Mouse (Mus musculus): ENCODE measurements at regions not wholly inside any gene's neighbourhood (a gene's known extent, or its start where the extent isn't known, plus 50 kb on each side); places are given as distances from the start of the nearest gene placed in this dataset.

- H3K27me3 ChIP-seq (ENCODE audit: control insufficient read depth in 1 of 2, insufficient read depth in 2 of 2, low read length in 2 of 2) = no peaks in the 10 kb centered on the region; a peak in 1 of 4 replicates
- no peak overlapping the region for H3K9ac ChIP-seq (ENCODE audit: control insufficient read depth, low read depth, low read length, poor library complexity, severe bottlenecking)
- no peaks in the 10 kb centered on the region for H3K4me1 ChIP-seq (ENCODE audit: control insufficient read depth in 1 of 2, insufficient read depth in 2 of 2, low read length in 2 of 2)
- H3K27ac ChIP-seq (ENCODE audit: control insufficient read depth, low read depth, low read length) = no peak overlapping the region
- TF ChIP-seq NELFE (IDR thresholded peaks at IDR 0.05; ENCODE audit: low read depth, low read length) (no peak), ZC3H11A (IDR thresholded peaks at IDR 0.05; ENCODE audit: low read depth, low read length) (no peak), RAD21 (IDR thresholded peaks at IDR 0.05; ENCODE audit: low read depth, low read length) (no peak), EP300 (IDR thresholded peaks at IDR 0.05; ENCODE audit: low read depth in 1 of 2, low read length in 2 of 2) (no peak), ZMIZ1 (IDR thresholded peaks at IDR 0.05; ENCODE audit: low read depth, low read length) (no peak), JUND (IDR thresholded peaks at IDR 0.05; ENCODE audit: low read depth, low read length) (no peak), ELF1 (IDR thresholded peaks at IDR 0.05; ENCODE audit: low read depth, low read length) (no peak), ZKSCAN1 (IDR thresholded peaks at IDR 0.05; ENCODE audit: low read depth, low read length) (no peak), TCF12 (IDR thresholded peaks at IDR 0.05; ENCODE audit: low read depth, low read length) (no peak), SIN3A (IDR thresholded peaks at IDR 0.05; ENCODE audit: low read length) (no peak), MAX (IDR thresholded peaks at IDR 0.05; ENCODE audit: low read length) (no peak), POLR2AphosphoS5 (IDR thresholded peaks at IDR 0.05; ENCODE audit: borderline replicate concordance, low read depth, low read length) (no peak), ETS1 (IDR thresholded peaks at IDR 0.05; ENCODE audit: low read depth, low read length) (no peak), MYB (IDR thresholded peaks at IDR 0.05; ENCODE audit: low read depth, low read length) (no peak), MYC (IDR thresholded peaks at IDR 0.05; ENCODE audit: low read depth, low read length) (no peak), SMC3 (IDR thresholded peaks at IDR 0.05; ENCODE audit: low read depth, low read length) (no peak)
- no peaks in the 10 kb centered on the region for H3K9me3 ChIP-seq (replicated peaks; ENCODE audit: insufficient read depth, low read length)
- H3K4me3 ChIP-seq (ENCODE audit: control insufficient read depth in 1 of 2, insufficient read depth in 1 of 2, low read depth in 2 of 2, low read length in 2 of 2) = no peak overlapping the region
- no peaks in the 10 kb centered on the region for H3K79me2 ChIP-seq (ENCODE audit: control insufficient read depth, insufficient read depth, low read length, poor library complexity)
- no peak for DNase-seq (ENCODE audit: low read depth, low spot score)
- no peaks in the 10 kb centered on the region for H3K36me3 ChIP-seq (ENCODE audit: control insufficient read depth in 1 of 2, insufficient read depth in 2 of 2, low read length in 2 of 2)
Measured at GRCm38 (mm10) chr3:50923327-50923726, 300.9 kb upstream of the Noct start.

DNA sequence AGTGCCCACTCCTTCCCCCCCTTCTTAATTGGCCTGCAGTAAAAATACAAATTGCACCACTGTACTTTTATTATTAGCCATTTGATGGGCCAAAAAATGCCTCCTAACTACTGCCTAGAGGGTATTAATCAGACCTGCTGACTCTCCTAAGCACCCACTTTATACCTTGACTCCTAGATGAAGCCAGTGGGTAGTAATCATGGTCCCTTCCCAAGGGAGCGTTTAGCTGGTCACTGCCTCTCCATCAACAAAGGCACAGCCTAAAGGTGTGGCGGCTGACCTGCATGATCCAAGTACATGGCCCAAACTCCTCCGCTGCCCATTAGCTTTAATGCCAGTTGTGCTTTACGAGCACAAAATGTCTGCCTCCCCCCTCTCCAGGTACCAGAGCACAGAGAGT lies 296.9 kb upstream of the Noct start:
- Histone ChIP-seq H3K36me3 (ENCODE audit: control insufficient read depth in 1 of 2, insufficient read depth in 2 of 2, low read length in 2 of 2) (no peaks in the 10 kb centered on the region), H3K9ac (ENCODE audit: control insufficient read depth, low read depth, low read length, poor library complexity, severe bottlenecking) (no peak overlapping the region), H3K4me3 (ENCODE audit: control insufficient read depth in 1 of 2, insufficient read depth in 1 of 2, low read depth in 2 of 2, low read length in 2 of 2) (no peak overlapping the region), H3K79me2 (ENCODE audit: control insufficient read depth, insufficient read depth, low read length, poor library complexity) (no peaks in the 10 kb centered on the region), H3K27ac (ENCODE audit: control insufficient read depth, low read depth, low read length) (no peak overlapping the region), H3K9me3 (replicated peaks; ENCODE audit: insufficient read depth, low read length) (no peaks in the 10 kb centered on the region), H3K27me3 (ENCODE audit: control insufficient read depth in 1 of 2, insufficient read depth in 2 of 2, low read length in 2 of 2) (no peaks in the 10 kb centered on the region; a peak in 1 of 4 replicates), H3K4me1 (ENCODE audit: control insufficient read depth in 1 of 2, insufficient read depth in 2 of 2, low read length in 2 of 2) (no peaks in the 10 kb centered on the region)
- no peak for DNase-seq (ENCODE audit: low read depth, low spot score)
- TF ChIP-seq SIN3A (IDR thresholded peaks at IDR 0.05; ENCODE audit: low read length) (no peak), MYC (IDR thresholded peaks at IDR 0.05; ENCODE audit: low read depth, low read length) (no peak), USF2 (IDR thresholded peaks at IDR 0.05; ENCODE audit: borderline replicate concordance in 1 of 2, insufficient read depth in 1 of 2, low read depth in 1 of 2, low read length in 2 of 2) (no peak)

All from MEL (cell line).